Mouse (Mus musculus): Measurements from ENCODE around the gene Psmd2. TPM values are rescaled to one million over a fixed set of nuclear protein-coding genes. Genes with fewer than 3 reads are reported as not detected.
"Not testable (repeated sequence)": the region's sequence is repeated elsewhere in the genome, so short reads cannot be mapped to it uniquely, and the experiment has no call there.

Gene Psmd2
- total and polyA plus RNA-seq, 2 experiments from 2014 or later = 158 to 206 TPM

DNA sequence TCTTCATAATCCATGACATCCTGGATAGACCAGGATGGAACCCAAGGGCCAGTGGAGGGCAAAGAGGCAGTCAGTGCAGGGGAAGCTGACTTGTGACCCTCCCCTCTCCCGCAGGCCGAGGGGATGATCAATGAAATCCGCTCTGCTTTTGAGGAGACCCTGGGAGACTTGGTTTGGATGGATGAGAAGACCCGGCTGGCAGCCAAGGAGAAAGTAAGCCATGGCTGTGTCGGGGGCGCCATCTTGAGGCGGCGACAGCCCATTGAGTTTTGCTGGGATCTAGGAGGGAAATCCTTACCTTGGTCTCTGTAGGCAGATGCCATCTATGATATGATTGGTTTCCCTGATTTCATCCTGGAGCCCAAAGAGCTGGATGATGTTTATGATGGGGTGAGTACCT, 9.3 kb upstream of the Psmd2 start:
- no peak for ATAC-seq (ENCODE audit: insufficient read depth, low read depth)
- H3K4me2 ChIP-seq (ENCODE audit: low read depth, low read length) = no peak overlapping the region
- DNase-seq (ENCODE audit: low spot score) = peak; percentile 25
- no peaks in the 10 kb centered on the region for H3K36me3 ChIP-seq (replicated peaks; ENCODE audit: control insufficient read depth, insufficient read depth, low read length)
- TF ChIP-seq CTCF (IDR thresholded peaks at IDR 0.05; ENCODE audit: low read depth) (peak; percentile 62), EP300 (IDR thresholded peaks at IDR 0.05; ENCODE audit: low read depth) (no peak)
- H3K27me3 ChIP-seq (ENCODE audit: control insufficient read depth, insufficient read depth, low read length) = no peaks in the 10 kb centered on the region
- no peaks in the 10 kb centered on the region for H3K9me3 ChIP-seq (replicated peaks; ENCODE audit: control insufficient read depth, low read length)
- no peaks in the 10 kb centered on the region for H3K4me1 ChIP-seq (ENCODE audit: control insufficient read depth, insufficient read depth)
- no peak overlapping the region for H3K4me3 ChIP-seq (ENCODE audit: low read depth, low read length)
- no peak overlapping the region for H3K27ac ChIP-seq (ENCODE audit: low read depth)
- H3K9ac ChIP-seq (replicated peaks; ENCODE audit: low read depth, low read length) = no peak overlapping the region
- 3% methylated on average over 8 of the region's 8 CpGs for WGBS

DNA sequence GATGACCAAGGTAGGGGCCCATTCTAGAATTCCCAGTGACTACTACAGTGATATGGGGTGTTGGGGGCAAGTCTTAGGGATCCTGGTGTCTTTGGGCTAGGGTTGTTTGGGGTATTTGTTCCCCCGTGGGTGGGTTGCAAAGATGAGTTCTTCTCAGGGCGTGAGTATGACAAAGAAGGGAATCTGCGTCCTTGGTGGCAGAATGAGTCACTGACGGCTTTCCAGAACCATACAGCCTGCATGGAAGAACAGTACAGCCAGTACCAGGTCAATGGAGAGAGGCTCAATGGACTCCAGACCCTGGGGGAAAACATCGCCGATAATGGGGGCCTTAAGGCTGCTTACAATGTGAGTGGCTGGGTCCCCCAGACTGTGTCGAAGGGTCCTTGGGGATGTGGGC, 7.5 kb upstream of the Psmd2 start:
- Histone ChIP-seq H3K9me3 (replicated peaks; ENCODE audit: control insufficient read depth, low read length) (no peaks in the 10 kb centered on the region), H3K4me2 (ENCODE audit: low read depth, low read length) (no peak overlapping the region), H3K27me3 (ENCODE audit: control insufficient read depth, insufficient read depth, low read length) (no peaks in the 10 kb centered on the region), H3K4me1 (ENCODE audit: control insufficient read depth, insufficient read depth) (no peaks in the 10 kb centered on the region), H3K27ac (ENCODE audit: low read depth) (no peak overlapping the region), H3K9ac (replicated peaks; ENCODE audit: low read depth, low read length) (no peak overlapping the region), H3K36me3 (replicated peaks; ENCODE audit: control insufficient read depth, insufficient read depth, low read length) (no peaks in the 10 kb centered on the region), H3K4me3 (ENCODE audit: low read depth, low read length) (no peak overlapping the region)
- ATAC-seq (ENCODE audit: insufficient read depth, low read depth) = no peak
- 79% methylated on average over 7 of the region's 7 CpGs for WGBS
- TF ChIP-seq CTCF (IDR thresholded peaks at IDR 0.05; ENCODE audit: low read depth) (no peak), EP300 (IDR thresholded peaks at IDR 0.05; ENCODE audit: low read depth) (no peak)
- no peak for DNase-seq (ENCODE audit: low spot score)

DNA sequence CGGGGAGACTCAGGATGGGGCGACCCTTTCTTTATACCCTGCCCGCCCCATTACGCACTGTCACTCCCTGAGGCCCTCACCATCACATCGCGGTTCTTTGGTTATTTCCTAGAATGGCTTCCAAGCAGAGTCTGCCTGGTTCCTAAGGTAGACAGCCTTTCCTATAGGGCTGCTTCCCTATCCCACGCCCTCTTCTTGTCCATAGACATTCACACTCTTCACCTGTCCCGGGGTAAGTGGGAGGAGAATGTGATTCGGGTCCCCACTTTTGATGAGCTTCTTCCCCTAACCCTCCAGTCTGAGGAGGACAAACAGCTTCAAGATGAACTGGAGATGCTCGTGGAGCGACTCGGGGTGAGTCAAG, 477 bp downstream of the Psmd2 start:
- H3K4me3 ChIP-seq (ENCODE audit: low read depth, low read length) = peak overlapping the region; percentile 81
- DNase-seq (ENCODE audit: low spot score) (no peak), ATAC-seq (ENCODE audit: insufficient read depth, low read depth) (no peak)
- H3K27ac ChIP-seq (ENCODE audit: low read depth) = 0 out of 2 replicates have a peak overlapping the region, but pooled peaks have one; percentile 33
- H3K4me1 ChIP-seq (ENCODE audit: control insufficient read depth, insufficient read depth) = peaks cover 15% of the 10 kb centered on the region
- no peaks in the 10 kb centered on the region for H3K27me3 ChIP-seq (ENCODE audit: control insufficient read depth, insufficient read depth, low read length)
- no peak for TF ChIP-seq CTCF (IDR thresholded peaks at IDR 0.05; ENCODE audit: low read depth)
- TF ChIP-seq EP300 (IDR thresholded peaks at IDR 0.05; ENCODE audit: low read depth) = no peak
- H3K4me2 ChIP-seq (ENCODE audit: low read depth, low read length) = peak overlapping the region; percentile 63
- peak overlapping the region; percentile 80 for H3K9ac ChIP-seq (replicated peaks; ENCODE audit: low read depth, low read length)
- WGBS = 8% methylated on average over 12 of the region's 12 CpGs
- no peaks in the 10 kb centered on the region for H3K9me3 ChIP-seq (replicated peaks; ENCODE audit: control insufficient read depth, low read length)
- peaks cover 26% of the 10 kb centered on the region for H3K36me3 ChIP-seq (replicated peaks; ENCODE audit: control insufficient read depth, insufficient read depth, low read length)

DNA sequence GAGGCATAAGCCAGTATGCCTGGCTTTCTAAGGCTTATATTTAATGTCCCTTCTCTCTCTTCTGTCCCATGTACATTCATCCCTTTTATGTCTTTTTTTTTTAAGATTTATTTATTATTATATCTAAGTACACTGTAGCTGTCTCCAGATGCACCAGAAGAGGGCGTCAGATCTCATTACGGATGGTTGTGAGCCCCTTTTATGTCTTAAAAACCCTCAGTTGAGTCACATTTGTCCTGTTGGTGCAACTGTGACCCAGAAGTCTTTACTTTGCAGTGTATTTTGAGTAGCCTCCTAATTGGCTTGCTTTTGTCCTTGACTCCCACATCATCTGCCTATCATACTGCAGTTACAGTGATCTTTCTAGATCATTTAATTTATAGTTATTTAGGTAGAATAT, 1.9 kb downstream of the Psmd2 start:
- Histone ChIP-seq H3K4me1 (ENCODE audit: control insufficient read depth, insufficient read depth) (peaks cover 15% of the 10 kb centered on the region), H3K27ac (ENCODE audit: low read depth) (no peak overlapping the region), H3K9me3 (replicated peaks; ENCODE audit: control insufficient read depth, low read length) (no peaks in the 10 kb centered on the region), H3K9ac (replicated peaks; ENCODE audit: low read depth, low read length) (no peak overlapping the region), H3K36me3 (replicated peaks; ENCODE audit: control insufficient read depth, insufficient read depth, low read length) (peaks cover 40% of the 10 kb centered on the region), H3K4me3 (ENCODE audit: low read depth, low read length) (no peak overlapping the region), H3K4me2 (ENCODE audit: low read depth, low read length) (no peak overlapping the region), H3K27me3 (ENCODE audit: control insufficient read depth, insufficient read depth, low read length) (no peaks in the 10 kb centered on the region)
- TF ChIP-seq CTCF (IDR thresholded peaks at IDR 0.05; ENCODE audit: low read depth) (no peak), EP300 (IDR thresholded peaks at IDR 0.05; ENCODE audit: low read depth) (no peak)
- DNase-seq (ENCODE audit: low spot score) (no peak), ATAC-seq (ENCODE audit: insufficient read depth, low read depth) (no peak)
- WGBS = 50% methylated on average over 2 of the region's 2 CpGs

DNA sequence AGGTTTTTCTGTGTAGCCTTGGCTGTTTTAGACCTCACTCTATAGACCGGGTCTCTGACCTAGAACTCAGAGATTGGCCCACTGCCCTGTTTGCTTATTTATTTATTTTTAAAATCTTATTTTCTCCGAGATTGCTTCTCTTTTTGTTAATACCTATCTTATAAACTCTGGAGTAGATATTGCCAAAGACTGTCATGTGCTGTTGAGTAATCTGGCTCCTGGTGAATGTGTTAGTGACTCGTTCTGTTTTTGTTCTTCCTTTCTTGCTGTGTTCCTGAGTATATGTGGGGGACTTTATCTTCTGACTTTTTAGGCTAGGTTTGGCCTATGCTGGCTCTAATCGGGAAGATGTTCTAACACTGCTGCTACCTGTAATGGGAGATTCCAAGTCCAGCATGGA, 6.2 kb downstream of the Psmd2 start:
- Histone ChIP-seq H3K9me3 (replicated peaks; ENCODE audit: control insufficient read depth, low read length) (no peaks in the 10 kb centered on the region), H3K36me3 (replicated peaks; ENCODE audit: control insufficient read depth, insufficient read depth, low read length) (peaks cover 84% of the 10 kb centered on the region), H3K27me3 (ENCODE audit: control insufficient read depth, insufficient read depth, low read length) (no peaks in the 10 kb centered on the region), H3K4me1 (ENCODE audit: control insufficient read depth, insufficient read depth) (peaks cover 5% of the 10 kb centered on the region; the same call in 1 of the 2 replicates), H3K27ac (ENCODE audit: low read depth) (no peak overlapping the region), H3K9ac (replicated peaks; ENCODE audit: low read depth, low read length) (no peak overlapping the region), H3K4me3 (ENCODE audit: low read depth, low read length) (no peak overlapping the region), H3K4me2 (ENCODE audit: low read depth, low read length) (no peak overlapping the region)
- DNase-seq (ENCODE audit: low spot score) (no peak), ATAC-seq (ENCODE audit: insufficient read depth, low read depth) (no peak)
- TF ChIP-seq EP300 (IDR thresholded peaks at IDR 0.05; ENCODE audit: low read depth) = no peak
- no peak for TF ChIP-seq CTCF (IDR thresholded peaks at IDR 0.05; ENCODE audit: low read depth)
- 84% methylated on average over 4 of the region's 4 CpGs for WGBS

DNA sequence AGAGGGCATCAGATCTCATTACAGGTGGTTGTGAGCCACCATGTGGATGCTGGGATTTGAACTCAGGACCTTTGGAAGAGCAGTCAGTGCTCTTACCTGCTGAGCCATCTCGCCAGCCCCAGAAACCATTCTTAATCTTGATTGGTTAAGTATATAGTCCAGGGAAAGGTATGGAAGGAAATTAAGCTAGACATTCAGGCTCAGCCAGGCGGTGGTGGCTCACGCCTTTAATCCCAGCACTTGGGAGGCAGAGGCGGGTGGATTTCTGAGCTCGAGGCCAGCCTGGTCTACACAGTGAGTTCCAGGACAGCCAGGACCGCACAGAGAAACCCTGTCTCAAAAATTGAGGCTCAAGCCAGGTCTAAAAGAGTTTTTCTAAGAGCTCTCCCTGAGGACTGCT, 16.6 kb downstream of the Psmd2 start, which contains the start of gene Eif4g1:
Gene Eif4g1, plus strand, starts transcription at position 301 of the 400 bp plus-strand sequence.
- not testable (repeated sequence) for DNase-seq (ENCODE audit: low spot score); H3K9ac ChIP-seq (replicated peaks; ENCODE audit: low read depth, low read length); H3K4me1 ChIP-seq (ENCODE audit: control insufficient read depth, insufficient read depth); ATAC-seq (ENCODE audit: insufficient read depth, low read depth); H3K9me3 ChIP-seq (replicated peaks; ENCODE audit: control insufficient read depth, low read length); H3K4me2 ChIP-seq (ENCODE audit: low read depth, low read length); H3K36me3 ChIP-seq (replicated peaks; ENCODE audit: control insufficient read depth, insufficient read depth, low read length); H3K4me3 ChIP-seq (ENCODE audit: low read depth, low read length); H3K27ac ChIP-seq (ENCODE audit: low read depth); H3K27me3 ChIP-seq (ENCODE audit: control insufficient read depth, insufficient read depth, low read length)
- 86% methylated on average over 3 of the region's 6 CpGs for WGBS

Data from heart, postnatal 0 days (tissue).